Mouse (Mus musculus): ENCODE measurements around the gene Grik4.

The Grik4 gene

GRCm38 (mm10) chr9:42898091-42898591 lies 46.2 kb downstream of the Grik4 start:
- DNase-seq (ENCODE audit: low read depth, low spot score) = no peak

GRCm38 (mm10) chr9:42897361-42898051 lies 46.8 kb downstream of the Grik4 start:
- peak; percentile 45 for DNase-seq (ENCODE audit: low read depth, low spot score)

GRCm38 (mm10) chr9:42896421-42897210 lies 47.7 kb downstream of the Grik4 start:
- DNase-seq (ENCODE audit: low read depth, low spot score) = peak; percentile 19

GRCm38 (mm10) chr9:42892765-42893164 lies 51.5 kb downstream of the Grik4 start:
- DNase-seq (ENCODE audit: low read depth, low spot score) = no peak

GRCm38 (mm10) chr9:42887930-42888329 lies 56.4 kb downstream of the Grik4 start:
- DNase-seq (ENCODE audit: low read depth, low spot score) = no peak

GRCm38 (mm10) chr9:42886112-42886766 lies 58.1 kb downstream of the Grik4 start:
- no peak for DNase-seq (ENCODE audit: low read depth, low spot score)

- DNase-seq (ENCODE audit: low read depth, low spot score) = no peak
Measured at GRCm38 (mm10) chr9:42885566-42885965, 58.7 kb downstream of the Grik4 start.

- no peak for DNase-seq (ENCODE audit: low read depth, low spot score)
Measured at GRCm38 (mm10) chr9:42885123-42885522, 59.2 kb downstream of the Grik4 start.

GRCm38 (mm10) chr9:42883006-42883759 lies 61.1 kb downstream of the Grik4 start:
- no peak for DNase-seq (ENCODE audit: low read depth, low spot score)

GRCm38 (mm10) chr9:42882313-42882712 lies 62.0 kb downstream of the Grik4 start:
- DNase-seq (ENCODE audit: low read depth, low spot score) = no peak

GRCm38 (mm10) chr9:42881040-42881439 lies 63.3 kb downstream of the Grik4 start:
- DNase-seq (ENCODE audit: low read depth, low spot score) = no peak

- DNase-seq (ENCODE audit: low read depth, low spot score) = no peak
Measured at GRCm38 (mm10) chr9:42878401-42878800, 65.9 kb downstream of the Grik4 start.

- no peak for DNase-seq (ENCODE audit: low read depth, low spot score)
Measured at GRCm38 (mm10) chr9:42872885-42873284, 71.4 kb downstream of the Grik4 start.

- DNase-seq (ENCODE audit: low read depth, low spot score) = no peak
Measured at GRCm38 (mm10) chr9:42871681-42872080, 72.6 kb downstream of the Grik4 start.

- DNase-seq (ENCODE audit: low read depth, low spot score) = no peak
Measured at GRCm38 (mm10) chr9:42870257-42870656, 74.0 kb downstream of the Grik4 start.

- DNase-seq (ENCODE audit: low read depth, low spot score) = no peak
Measured at GRCm38 (mm10) chr9:42868508-42868907, 75.8 kb downstream of the Grik4 start.

- DNase-seq (ENCODE audit: low read depth, low spot score) = no peak
Measured at GRCm38 (mm10) chr9:42866650-42867049, 77.6 kb downstream of the Grik4 start.

- no peak for DNase-seq (ENCODE audit: low read depth, low spot score)
Measured at GRCm38 (mm10) chr9:42865036-42865829, 79.1 kb downstream of the Grik4 start.

GRCm38 (mm10) chr9:42863360-42863759 lies 80.9 kb downstream of the Grik4 start:
- no peak for DNase-seq (ENCODE audit: low read depth, low spot score)

- DNase-seq (ENCODE audit: low read depth, low spot score) = no peak
Measured at GRCm38 (mm10) chr9:42861711-42862110, 82.6 kb downstream of the Grik4 start.

GRCm38 (mm10) chr9:42861238-42861637 lies 83.1 kb downstream of the Grik4 start:
- DNase-seq (ENCODE audit: low read depth, low spot score) = no peak
